Mouse (Mus musculus) lung, embryonic 14.5 days (tissue): ENCODE results near the gene Hmgcs1. TPM values are rescaled to one million over a fixed set of nuclear protein-coding genes. Genes with fewer than 3 reads are reported as not detected.

ENCODE experiments used
- ATAC-seq: fragments of 200-750 bp; cut with Nextera tagmentation; 2 replicates; pipeline ENCODE4 v1.8.0; 2017; ENCODE audit warnings: mild to moderate bottlenecking, moderate TSS enrichment, moderate library complexity; ENCODE audit not compliant: insufficient read depth
- DNase-seq: peaks from one replicate; pipeline ENCODE4 v3.0.0-alpha.2; 2015
- H3K27ac ChIP-seq: fragments of 300-500 bp; sonication (generic); 2 replicates; pipeline ENCODE4 v1.5.1; 2014; ENCODE audit warnings: low read depth, mild to moderate bottlenecking, moderate library complexity
- H3K27me3 ChIP-seq: fragments of 300-500 bp; sonication (generic); 2 replicates; pipeline ENCODE4 v1.6.1; 2014; ENCODE audit warnings: low read length, control low read depth; ENCODE audit not compliant: insufficient read depth
- H3K36me3 ChIP-seq: fragments of 300-500 bp; sonication (generic); 2 replicates; pipeline ENCODE4 v1.6.1; 2014; ENCODE audit warnings: control low read depth; ENCODE audit not compliant: insufficient read depth
- H3K4me1 ChIP-seq: fragments of 300-500 bp; sonication (generic); 2 replicates; pipeline ENCODE4 v1.6.1; 2014; ENCODE audit warnings: antibody characterized with exemption, control low read depth; ENCODE audit not compliant: insufficient read depth
- H3K4me2 ChIP-seq: fragments of 300-500 bp; sonication (generic); 2 replicates; pipeline ENCODE4 v1.6.1; 2014; ENCODE audit warnings: mild to moderate bottlenecking
- H3K4me3 ChIP-seq: fragments of 300-500 bp; sonication (generic); 2 replicates; pipeline ENCODE4 v1.5.1; 2014; ENCODE audit warnings: low read depth, low read length
- H3K9ac ChIP-seq: fragments of 300-500 bp; sonication (generic); 2 replicates; pipeline ENCODE4 v1.6.1; 2014
- H3K9me3 ChIP-seq: fragments of 300-500 bp; sonication (generic); 2 replicates; pipeline ENCODE4 v1.6.1; 2016; ENCODE audit warnings: low read depth, low read length, control low read depth
- CTCF ChIP-seq: IDR thresholded peaks from 2 replicates; pipeline ENCODE4 v1.5.1; 2016; ENCODE audit warnings: antibody characterized with exemption, low read depth
- WGBS: fragments of 180-500 bp; shearing (Covaris S2); extraction: QIAGEN DNeasy Blood & Tissue Kit; methylation state at CpG from one replicate; pipeline ENCODE4 v1.1.7; 2014; 5-methylcytosine and 5-hydroxymethylcytosine counted together
- polyA plus RNA-seq: library from polyadenylated mRNA; unstranded; fragments of >200 nt; fragmentation: Nextera tagmentation; extraction: Ambion mirVana; gene quantifications from 2 replicates; pipeline ENCODE4 v1.2.1, GENCODE M21; 2014

Hmgcs1 gene
- polyA plus RNA-seq, 1 experiment from 2014 or later = 126 TPM

- H3K27ac ChIP-seq = no peak overlapping the region
- WGBS = 42% methylated on average over 26 of the region's 26 CpGs
These were observed 37.6 kb downstream of the Hmgcs1 start for GRCm38 (mm10) chr13:119727608-119728387.

GRCm38 (mm10) chr13:119729406-119729805, 39.2 kb downstream of the Hmgcs1 start:
- Histone ChIP-seq H3K9me3 (no peaks in the 10 kb centered on the region), H3K27ac (no peak overlapping the region), H3K36me3 (no peaks in the 10 kb centered on the region), H3K4me2 (no peak overlapping the region), H3K9ac (no peak overlapping the region), H3K27me3 (no peaks in the 10 kb centered on the region), H3K4me1 (no peaks in the 10 kb centered on the region), H3K4me3 (no peak overlapping the region)
- WGBS = 76% methylated on average over 7 of the region's 7 CpGs
- TF ChIP-seq CTCF = no peak
- ATAC-seq (no peak), DNase-seq (no peak)

More at GRCm38 (mm10) chr13:119727608-119728387, 37.6 kb downstream of the Hmgcs1 start:
- Histone ChIP-seq H3K4me3 (no peak overlapping the region), H3K27me3 (no peaks in the 10 kb centered on the region), H3K4me2 (peak overlapping the region; percentile 23; the same call in 1 of the 2 replicates), H3K36me3 (no peaks in the 10 kb centered on the region), H3K9ac (no peak overlapping the region), H3K4me1 (no peaks in the 10 kb centered on the region), H3K9me3 (no peaks in the 10 kb centered on the region)
- ATAC-seq (peak; percentile 62; the same call in 1 of the 2 replicates), DNase-seq (peak; percentile 32)
- TF ChIP-seq CTCF = no peak

GRCm38 (mm10) chr13:119731448-119731847, 41.3 kb downstream of the Hmgcs1 start:
- no peaks in the 10 kb centered on the region for H3K27me3 ChIP-seq
- ATAC-seq = no peak

GRCm38 (mm10) chr13:119741390-119742237, 51.4 kb downstream of the Hmgcs1 start:
- Histone ChIP-seq H3K27me3 (no peaks in the 10 kb centered on the region), H3K4me1 (no peaks in the 10 kb centered on the region)

More at GRCm38 (mm10) chr13:119731448-119731847, 41.3 kb downstream of the Hmgcs1 start:
- H3K4me2 ChIP-seq = no peak overlapping the region
- no peak for TF ChIP-seq CTCF
- no peak for DNase-seq
- 70% methylated on average over 6 of the region's 6 CpGs for WGBS
- H3K9ac ChIP-seq = no peak overlapping the region
- no peak overlapping the region for H3K27ac ChIP-seq
- no peak overlapping the region for H3K4me3 ChIP-seq
- H3K36me3 ChIP-seq = no peaks in the 10 kb centered on the region
- H3K9me3 ChIP-seq = no peaks in the 10 kb centered on the region
- H3K4me1 ChIP-seq = no peaks in the 10 kb centered on the region

GRCm38 (mm10) chr13:119742711-119743415, 52.7 kb downstream of the Hmgcs1 start:
- no peaks in the 10 kb centered on the region for H3K27me3 ChIP-seq
- ATAC-seq = no peak
- no peak overlapping the region for H3K9ac ChIP-seq
- H3K9me3 ChIP-seq = no peaks in the 10 kb centered on the region
- H3K4me3 ChIP-seq = no peak overlapping the region
- TF ChIP-seq CTCF = no peak
- no peak overlapping the region for H3K27ac ChIP-seq
- no peaks in the 10 kb centered on the region for H3K4me1 ChIP-seq
- H3K36me3 ChIP-seq = no peaks in the 10 kb centered on the region
- DNase-seq = no peak
- no peak overlapping the region for H3K4me2 ChIP-seq
- 83% methylated on average over 6 of the region's 6 CpGs for WGBS

More at GRCm38 (mm10) chr13:119741390-119742237, 51.4 kb downstream of the Hmgcs1 start:
- ATAC-seq (no peak), DNase-seq (peak; percentile 29)
- H3K4me2 ChIP-seq = peak overlapping the region; percentile 56
- H3K9me3 ChIP-seq = no peaks in the 10 kb centered on the region
- no peak overlapping the region for H3K27ac ChIP-seq
- H3K9ac ChIP-seq = peak overlapping the region; percentile 33
- 12% methylated on average over 19 of the region's 19 CpGs for WGBS
- no peaks in the 10 kb centered on the region for H3K36me3 ChIP-seq
- H3K4me3 ChIP-seq = peak overlapping the region; percentile 14; the same call in 1 of the 2 replicates
- TF ChIP-seq CTCF = no peak

- 70% methylated on average over 3 of the region's 3 CpGs for WGBS
- Histone ChIP-seq H3K36me3 (no peaks in the 10 kb centered on the region), H3K27ac (no peak overlapping the region), H3K4me1 (no peaks in the 10 kb centered on the region), H3K27me3 (no peaks in the 10 kb centered on the region), H3K4me2 (no peak overlapping the region), H3K9me3 (no peaks in the 10 kb centered on the region), H3K9ac (no peak overlapping the region), H3K4me3 (no peak overlapping the region)
- TF ChIP-seq CTCF = no peak
- ATAC-seq (no peak), DNase-seq (no peak)
These were observed 53.3 kb downstream of the Hmgcs1 start for GRCm38 (mm10) chr13:119743470-119743869.
